Mouse (Mus musculus) adrenal gland, adult 10 weeks (tissue): ENCODE results near the gene Maip1. TPM values are rescaled to one million over a fixed set of nuclear protein-coding genes. Genes with fewer than 3 reads are reported as not detected.

Source experiments
- polyA plus RNA-seq: library from polyadenylated mRNA; stranded (reverse); fragments of 350-450 nt; fragmentation: Illumina TruSeq; extraction: RNeasy Lipid Tissue Mini Kit (QIAGEN cat#74804); gene quantifications from one replicate; pipeline ENCODE4 v1.2.3, GENCODE M21; 2014; ENCODE audit warnings: low read depth, low replicate concordance

Maip1 gene
- 24.9 TPM for polyA plus RNA-seq

DNA sequence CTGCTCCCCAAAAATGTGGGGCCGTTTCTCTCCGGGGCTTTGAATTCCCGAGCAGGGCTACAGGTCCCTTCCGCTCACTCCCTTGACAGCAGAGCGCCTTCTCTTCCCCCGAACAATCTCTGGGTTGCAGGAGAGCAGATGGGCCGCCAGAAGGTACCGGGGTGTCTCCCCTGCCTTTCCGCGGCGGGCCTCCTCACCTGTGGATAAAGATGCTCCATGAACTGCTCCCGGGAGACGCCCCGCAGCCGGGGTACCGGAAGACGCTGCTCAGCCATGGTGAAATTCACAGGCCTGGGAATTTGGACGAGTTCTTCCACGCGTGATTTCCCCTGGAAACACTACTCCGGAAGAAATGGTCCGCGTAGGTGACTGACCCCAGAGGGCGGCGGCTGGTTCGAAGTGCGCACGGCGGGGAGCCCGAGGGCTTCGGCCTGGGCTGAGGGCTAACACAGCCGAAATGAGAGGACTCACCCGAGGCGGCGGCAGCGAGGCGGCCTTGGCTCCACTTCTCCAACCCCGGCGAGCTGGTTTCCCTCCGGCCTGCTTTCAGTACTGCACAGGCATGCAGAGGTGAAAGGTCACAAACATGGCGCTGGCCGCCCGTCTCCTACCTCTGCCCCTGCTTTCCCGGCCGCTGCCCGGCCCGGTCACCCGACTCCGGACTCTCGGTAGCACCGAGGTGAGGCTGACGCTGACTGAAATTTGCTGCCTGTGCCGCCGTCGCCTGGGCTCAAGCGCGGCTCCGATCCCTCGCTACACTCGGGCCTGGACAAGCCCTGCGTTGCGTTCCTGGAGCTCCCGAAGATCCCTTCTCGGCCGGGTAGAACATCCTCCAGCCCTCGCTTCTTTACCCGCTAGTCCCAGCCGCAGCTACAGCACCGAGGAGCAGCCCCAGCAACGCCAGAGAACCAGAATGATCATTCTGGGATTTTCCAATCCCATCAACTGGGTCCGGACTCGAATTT is at the start of gene Maip1, which contains the start of gene Tyw5:
Maip1 (plus strand) TSS at position 142 of the 965 bp plus-strand sequence.
Tyw5 (minus strand) TSS at position 915 of the 965 bp plus-strand sequence.

DNA sequence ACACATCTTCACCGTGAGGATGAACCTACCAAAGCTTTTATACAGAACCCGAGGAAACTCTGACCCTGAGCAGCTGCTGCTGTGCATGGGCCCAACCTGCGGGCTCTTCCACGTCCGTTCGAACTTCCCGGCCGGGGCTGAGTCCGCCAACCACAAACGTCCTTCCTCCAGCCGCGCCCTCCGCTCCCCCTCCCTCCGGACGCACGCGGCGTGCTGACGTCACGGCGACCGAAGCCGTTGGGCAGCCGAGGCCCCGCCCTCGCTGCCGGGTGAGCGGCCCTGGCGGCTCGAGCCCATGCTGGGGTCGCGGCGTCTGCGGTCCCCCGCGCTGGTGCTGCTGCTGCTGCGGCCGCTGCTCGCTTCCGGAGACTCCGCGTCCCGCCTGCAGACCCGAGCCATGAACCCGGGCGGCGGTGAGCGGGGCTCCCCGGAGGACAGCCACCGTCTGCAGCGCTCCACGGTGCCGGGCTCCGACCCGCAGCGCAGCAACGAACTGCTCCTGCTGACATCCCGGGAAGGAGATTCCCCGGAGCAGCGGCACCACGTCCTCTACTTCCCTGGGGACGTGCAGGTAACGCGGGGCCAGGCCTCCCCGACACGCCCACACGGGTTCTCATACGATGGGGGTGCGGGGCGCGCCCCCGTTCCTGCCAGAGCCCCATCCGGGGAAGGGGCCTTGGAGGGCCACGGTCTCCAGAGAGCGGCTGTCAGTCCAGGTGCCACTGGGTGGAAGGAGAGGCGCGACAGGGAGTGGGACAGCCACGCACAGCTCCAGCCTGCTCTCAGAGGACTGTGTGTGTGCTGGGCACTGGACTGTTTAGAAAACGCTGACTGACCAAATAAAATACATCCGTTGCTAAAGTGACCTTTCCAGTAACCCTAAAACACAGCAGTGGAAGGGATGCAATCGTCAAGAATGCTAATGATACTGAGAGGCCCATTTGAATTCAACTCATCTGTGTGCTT is 28.5 kb upstream of the Maip1 start, which contains the start of gene 1700066M21Rik:
1700066M21Rik (plus strand) TSS at position 245 of the 966 bp plus-strand sequence.

Other genes with a start within 250 kb of the Maip1 start
- 46.4 TPM for gene 1700066M21Rik, start 28.7 kb upstream of the Maip1 start, polyA plus RNA-seq
- gene Tyw5, start 773 bp downstream of the Maip1 start, polyA plus RNA-seq: 69.4 TPM